Mouse (Mus musculus): ENCODE measurements around the gene Siah2.

GRCm38 (mm10) chr3:58653907-58654306 is 38.3 kb downstream of the Siah2 start:
- TF ChIP-seq CTCF (IDR thresholded peaks at IDR 0.05; ENCODE audit: borderline replicate concordance, insufficient read depth, low read depth, low read length) (no peak), POLR2A (IDR thresholded peaks at IDR 0.05; ENCODE audit: borderline replicate concordance, insufficient read depth, low read length) (no peak)
